Mouse (Mus musculus) MEL (cell line): Measurements from ENCODE around the gene Tnks2.

Experiments
- CHD2 ChIP-seq: IDR thresholded peaks from 2 replicates; pipeline ENCODE4 v1.6.1; 2011; ENCODE audit warnings: low read length, improper control_type of control experiment
- CTCF ChIP-seq, 3 experiments: IDR thresholded peaks in 2 of 3; conservative IDR thresholded peaks in 1 of 3; 2 replicates each; pipeline ENCODE4 v1.5.1; 2011 to 2012; ENCODE audit warnings: low read length in 3 of 3, low read depth in 2 of 3, mild to moderate bottlenecking in 2 of 3, improper control_type of control experiment in 1 of 3, inconsistent platforms in 1 of 3, mixed read lengths in 1 of 3, moderate library complexity in 1 of 3; ENCODE audit not compliant: control insufficient read depth in 1 of 3, insufficient read depth in 1 of 3, poor library complexity in 1 of 3, severe bottlenecking in 1 of 3
- EP300 ChIP-seq, 2 experiments: IDR thresholded peaks; 2 replicates each; pipeline ENCODE4 v1.6.1; 2011; ENCODE audit warnings: improper control_type of control experiment in 2 of 2, low read length in 2 of 2, low read depth in 1 of 2, mild to moderate bottlenecking in 1 of 2
- POLR2A ChIP-seq, 2 experiments: IDR thresholded peaks; 2 replicates each; pipeline ENCODE4 v1.6.1; 2011 to 2012; ENCODE audit warnings: low read length in 2 of 2, mild to moderate bottlenecking in 2 of 2, control low read depth in 1 of 2, improper control_type of control experiment in 1 of 2, low read depth in 1 of 2, moderate library complexity in 1 of 2; ENCODE audit not compliant: control insufficient read depth in 1 of 2, insufficient read depth in 1 of 2, poor library complexity in 1 of 2
- TAL1 ChIP-seq: IDR thresholded peaks from 2 replicates; pipeline ENCODE4 v1.6.1; 2012; ENCODE audit warnings: mild to moderate bottlenecking, inconsistent platforms, low read length, moderate library complexity, mixed read lengths
- TCF12 ChIP-seq: IDR thresholded peaks from 2 replicates; pipeline ENCODE4 v1.6.1; 2014; ENCODE audit warnings: low read depth, mild to moderate bottlenecking, inconsistent platforms, low read length, improper control_type of control experiment, moderate library complexity
- UBTF ChIP-seq: IDR thresholded peaks from 2 replicates; pipeline ENCODE4 v1.6.1; 2012; ENCODE audit warnings: low read depth, mild to moderate bottlenecking, inconsistent platforms, low read length, improper control_type of control experiment, moderate library complexity, borderline replicate concordance; ENCODE audit not compliant: insufficient read depth
- ZC3H11A ChIP-seq: IDR thresholded peaks from 2 replicates; pipeline ENCODE4 v1.6.1; 2012; ENCODE audit warnings: low read depth, mild to moderate bottlenecking, inconsistent platforms, low read length, improper control_type of control experiment
- ZKSCAN1 ChIP-seq: IDR thresholded peaks from 2 replicates; pipeline ENCODE4 v1.6.1; 2012; ENCODE audit warnings: low read depth, mild to moderate bottlenecking, inconsistent platforms, low read length, improper control_type of control experiment, moderate library complexity
- ZMIZ1 ChIP-seq: IDR thresholded peaks from 2 replicates; pipeline ENCODE4 v1.6.1; 2012; ENCODE audit warnings: low read depth, mild to moderate bottlenecking, inconsistent platforms, low read length, improper control_type of control experiment, moderate library complexity

- TF ChIP-seq TAL1: no peak
- TF ChIP-seq POLR2A (IDR thresholded peaks at IDR 0.05; ENCODE audit: control insufficient read depth in 1 of 2, insufficient read depth in 1 of 2, low read depth in 1 of 2, low read length in 2 of 2, poor library complexity in 1 of 2): no peak
- no peak for TF ChIP-seq CTCF (IDR thresholded peaks at IDR 0.05 in 2 of 3, conservative IDR thresholded peaks at IDR 0.05 in 1 of 3; ENCODE audit: control insufficient read depth in 1 of 3, insufficient read depth in 1 of 3, low read depth in 2 of 3, low read length in 3 of 3, poor library complexity in 1 of 3, severe bottlenecking in 1 of 3)
- no peak for TF ChIP-seq ZC3H11A
- TF ChIP-seq UBTF: no peak
- no peak for TF ChIP-seq ZMIZ1
- TF ChIP-seq EP300 (IDR thresholded peaks at IDR 0.05; ENCODE audit: low read depth in 1 of 2, low read length in 2 of 2): no peak
- no peak for TF ChIP-seq CHD2
- TF ChIP-seq ZKSCAN1: no peak
- TF ChIP-seq TCF12: no peak
Measured at GRCm38 (mm10) chr19:36913064-36913463, 79.0 kb downstream of the Tnks2 start.
